Mouse (Mus musculus) thymus, adult 2 months (tissue): ENCODE results near the gene Gm12166. TPM values are rescaled to one million over a fixed set of nuclear protein-coding genes. Genes with fewer than 3 reads are reported as not detected.

ENCODE experiments used
- DNase-seq: peaks from one replicate; pipeline ENCODE4 v3.0.0; 2021
- H3K27ac ChIP-seq: fragments of 200-500 bp; 2 replicates; pipeline ENCODE4 v1.5.1; 2012; ENCODE audit warnings: low read length, control low read depth; ENCODE audit not compliant: control insufficient read depth, insufficient read depth
- H3K27me3 ChIP-seq: fragments of 200-500 bp; 2 replicates; pipeline ENCODE4 v1.6.1; 2012; ENCODE audit warnings: mild to moderate bottlenecking, low read length, moderate library complexity, mixed read lengths; ENCODE audit not compliant: control insufficient read depth, insufficient read depth
- H3K36me3 ChIP-seq: fragments of 200-500 bp; 2 replicates; pipeline ENCODE4 v1.6.1; 2012; ENCODE audit warnings: mild to moderate bottlenecking, low read length, moderate library complexity; ENCODE audit not compliant: control insufficient read depth, insufficient read depth
- H3K4me1 ChIP-seq: fragments of 200-500 bp; replicated peaks from 2 replicates; pipeline ENCODE4 v1.6.1; 2012; ENCODE audit warnings: low read length; ENCODE audit not compliant: control insufficient read depth, insufficient read depth
- H3K4me3 ChIP-seq: fragments of 200-500 bp; 2 replicates; pipeline ENCODE4 v1.5.1; 2012; ENCODE audit warnings: mild to moderate bottlenecking, low read length, control low read depth, moderate library complexity; ENCODE audit not compliant: control insufficient read depth, insufficient read depth
- CTCF ChIP-seq: fragments of 200-500 bp; IDR thresholded peaks from 2 replicates; pipeline ENCODE4 v1.5.1; 2012; ENCODE audit warnings: mild to moderate bottlenecking, control low read depth, low read length, moderate library complexity, borderline replicate concordance; ENCODE audit not compliant: control insufficient read depth, poor library complexity, insufficient read depth; ENCODE audit errors: extremely low read depth
- POLR2A ChIP-seq: fragments of 200-500 bp; IDR thresholded peaks from 2 replicates; pipeline ENCODE4 v1.6.1; 2012; ENCODE audit warnings: mild to moderate bottlenecking, low read length, control low read depth, moderate library complexity; ENCODE audit not compliant: control insufficient read depth, poor library complexity, insufficient read depth; ENCODE audit errors: extremely low read depth
- WGBS: fragments of 180-500 bp; shearing (Covaris S2); methylation state at CpG from one replicate; pipeline ENCODE4 v1.1.7; 2018; 5-methylcytosine and 5-hydroxymethylcytosine counted together
- polyA plus RNA-seq: library from polyadenylated mRNA; depleted of rRNA; stranded (reverse); fragments of >200 nt; gene quantifications from 2 replicates; pipeline ENCODE4 v1.2.3, GENCODE M21; 2012

Gene Gm12166
- polyA plus RNA-seq, 1 experiment = 28.5 TPM

DNA sequence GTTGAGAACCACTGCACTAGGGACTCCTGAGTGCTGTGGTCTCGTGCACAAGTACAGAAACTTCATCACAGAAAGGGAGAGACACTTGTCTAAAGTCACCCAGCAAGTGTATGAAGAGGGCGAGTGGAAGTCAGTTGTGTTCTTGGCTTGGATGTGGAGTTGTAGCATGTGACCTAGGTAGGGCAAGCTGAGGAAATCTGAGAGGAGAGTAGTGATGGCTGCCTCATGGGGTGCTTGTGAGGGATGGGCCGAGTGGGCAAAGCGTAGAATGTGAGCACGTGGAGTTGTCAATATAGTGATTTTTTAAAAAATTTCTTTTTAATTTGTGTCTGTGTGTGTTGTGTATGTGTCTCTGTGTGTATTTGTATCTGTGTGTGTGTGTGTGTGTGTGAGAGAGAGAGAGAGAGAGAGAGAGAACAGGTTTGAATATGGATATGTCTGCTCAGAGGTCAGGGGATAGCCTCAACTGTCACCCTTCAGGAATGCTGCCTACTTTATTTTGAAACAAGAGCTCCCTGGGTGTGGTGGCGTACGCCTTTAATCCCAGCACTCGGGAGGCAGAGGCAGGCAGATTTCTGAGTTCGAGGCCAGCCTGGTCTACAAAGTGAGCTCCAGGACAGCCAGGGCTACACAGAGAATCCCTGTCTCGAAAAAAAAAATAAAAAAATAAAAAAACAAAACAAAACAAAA is 15.4 kb upstream of the Gm12166 start:
- TF ChIP-seq CTCF = no peak
- TF ChIP-seq POLR2A = no peak
- H3K27me3 ChIP-seq = no peaks in the 10 kb centered on the region
- WGBS = 91% methylated on average over 10 of the region's 10 CpGs
- H3K4me1 ChIP-seq = peaks cover 9% of the 10 kb centered on the region
- H3K36me3 ChIP-seq = no peaks in the 10 kb centered on the region
- H3K4me3 ChIP-seq = no peak overlapping the region
- no peak for DNase-seq
- H3K27ac ChIP-seq = no peak overlapping the region

DNA sequence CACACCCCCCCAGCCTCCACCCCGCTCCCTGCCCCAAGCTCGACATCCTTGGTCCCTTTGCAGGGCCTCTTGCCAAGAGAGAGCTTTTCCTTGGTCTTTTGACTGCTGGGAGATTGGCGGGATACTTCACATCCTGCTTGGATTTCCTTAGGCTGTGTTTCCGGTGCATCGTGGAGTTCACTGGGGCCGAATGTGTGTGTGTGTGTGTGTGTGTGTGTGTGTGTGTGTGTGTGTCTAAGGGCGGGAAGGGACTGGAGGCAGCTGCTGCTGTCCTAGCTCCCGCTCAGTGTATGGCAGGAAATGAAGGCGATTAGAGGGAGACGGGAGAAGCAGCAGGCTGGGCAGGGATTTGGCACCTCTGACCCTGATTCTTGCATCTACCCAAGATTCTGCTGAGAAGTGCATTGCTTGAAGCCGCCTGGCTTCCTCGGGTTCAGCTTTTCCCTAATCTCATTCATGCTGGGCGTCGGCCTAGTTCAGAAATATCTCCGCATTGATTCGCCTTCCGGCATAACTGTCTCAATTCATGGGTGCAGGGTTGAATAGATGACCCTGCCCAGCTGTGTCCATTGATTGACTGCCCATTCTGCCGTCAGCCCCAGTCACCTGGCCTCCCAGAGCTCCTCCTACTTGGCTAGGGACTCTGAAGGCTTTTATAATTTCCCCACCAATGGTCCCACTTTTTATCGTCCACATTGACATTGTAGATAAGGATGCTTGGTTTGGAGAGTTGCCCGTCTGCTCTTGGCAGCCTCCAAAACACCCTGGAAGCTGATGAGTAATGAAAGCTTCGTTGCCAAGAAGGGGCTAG is 13.3 kb upstream of the Gm12166 start:
- 79% methylated on average over 21 of the region's 21 CpGs for WGBS
- no peak for TF ChIP-seq CTCF
- TF ChIP-seq POLR2A = no peak
- no peak overlapping the region for H3K27ac ChIP-seq
- H3K4me1 ChIP-seq = peaks cover 3% of the 10 kb centered on the region; the same call in 1 of the 2 replicates
- H3K36me3 ChIP-seq = no peaks in the 10 kb centered on the region
- no peaks in the 10 kb centered on the region for H3K27me3 ChIP-seq
- no peak for DNase-seq
- H3K4me3 ChIP-seq = no peak overlapping the region

DNA sequence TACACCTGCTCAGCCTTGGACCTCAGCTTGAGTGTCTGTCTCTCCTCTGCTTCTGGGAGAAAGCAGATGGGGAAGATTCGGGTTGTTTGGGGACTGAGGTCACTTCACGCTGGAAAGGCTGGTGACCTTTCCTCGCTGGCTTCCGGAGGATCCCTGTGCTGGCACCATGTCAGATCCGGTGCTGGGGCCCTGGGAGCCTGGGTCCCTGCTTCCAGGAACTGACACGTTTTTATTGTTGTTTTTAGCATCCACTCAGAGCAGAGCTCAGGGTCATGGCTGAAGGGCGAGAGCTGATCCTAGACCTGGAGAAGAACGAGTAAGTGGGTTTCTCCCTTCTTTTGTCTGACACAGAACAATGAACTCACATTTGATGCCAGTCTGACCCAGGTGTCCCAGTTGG is 12.6 kb upstream of the Gm12166 start:
- Histone ChIP-seq H3K4me1 (peaks cover 3% of the 10 kb centered on the region; the same call in 1 of the 2 replicates), H3K27ac (no peak overlapping the region), H3K27me3 (no peaks in the 10 kb centered on the region), H3K4me3 (no peak overlapping the region), H3K36me3 (no peaks in the 10 kb centered on the region)
- TF ChIP-seq CTCF = no peak
- TF ChIP-seq POLR2A = no peak
- no peak for DNase-seq
- WGBS = 68% methylated on average over 8 of the region's 8 CpGs

- peaks cover 3% of the 10 kb centered on the region; the same call in 1 of the 2 replicates for H3K4me1 ChIP-seq
- no peak overlapping the region for H3K4me3 ChIP-seq
- H3K27me3 ChIP-seq = no peaks in the 10 kb centered on the region
- no peak overlapping the region for H3K27ac ChIP-seq
- DNase-seq = no peak
- H3K36me3 ChIP-seq = no peaks in the 10 kb centered on the region
- 56% methylated on average over 9 of the region's 9 CpGs for WGBS
- TF ChIP-seq POLR2A = no peak
Observed at GRCm38 (mm10) chr11:46062993-46063731, 11.0 kb upstream of the Gm12166 start.

- Histone ChIP-seq H3K27me3 (no peaks in the 10 kb centered on the region), H3K27ac (no peak overlapping the region), H3K36me3 (no peaks in the 10 kb centered on the region), H3K4me3 (no peak overlapping the region), H3K4me1 (peaks cover 3% of the 10 kb centered on the region; the same call in 1 of the 2 replicates)
- WGBS = 70% methylated on average over 4 of the region's 4 CpGs
- DNase-seq = no peak
- no peak for TF ChIP-seq CTCF
- no peak for TF ChIP-seq POLR2A
Observed at GRCm38 (mm10) chr11:46062569-46062968, 10.4 kb upstream of the Gm12166 start.

DNA sequence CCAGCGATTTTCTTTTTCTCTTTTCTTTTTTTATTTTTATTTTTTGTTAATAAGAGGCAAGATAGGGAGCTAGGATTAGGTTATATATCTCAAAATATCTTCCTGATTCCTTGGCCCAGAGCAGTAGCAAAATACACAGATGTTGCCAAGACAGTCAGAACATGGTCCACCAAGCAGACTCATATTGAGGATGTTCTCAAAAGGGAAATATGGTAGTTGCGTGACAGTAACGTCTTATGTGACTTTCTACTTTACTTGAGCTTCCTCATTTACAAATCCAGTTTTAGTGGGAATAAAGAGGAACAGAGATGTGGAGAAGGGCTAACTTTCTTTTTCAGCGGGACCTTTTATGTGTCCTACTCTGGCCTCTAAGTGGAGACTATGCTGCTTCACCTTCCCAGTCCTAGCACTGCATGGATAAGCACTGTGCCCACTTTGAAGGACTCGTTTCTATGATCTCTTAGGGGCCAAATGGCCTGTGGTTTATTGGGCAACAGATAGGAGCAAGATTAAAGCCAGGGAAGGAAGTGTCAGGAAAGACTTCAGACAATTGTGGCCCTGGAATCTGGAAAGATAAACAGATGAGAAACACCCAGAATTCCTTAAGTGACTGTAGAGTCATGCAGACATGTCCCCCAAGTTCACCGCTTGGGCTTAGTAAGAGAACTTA is 9.8 kb upstream of the Gm12166 start:
- H3K27ac ChIP-seq = no peak overlapping the region
- WGBS = 49% methylated on average over 6 of the region's 6 CpGs
- H3K27me3 ChIP-seq = no peaks in the 10 kb centered on the region; the same call in 1 of the 2 replicates
- no peak overlapping the region for H3K4me3 ChIP-seq
- TF ChIP-seq CTCF = no peak
- no peak for TF ChIP-seq POLR2A
- peaks cover 5% of the 10 kb centered on the region; the same call in 1 of the 2 replicates for H3K4me1 ChIP-seq
- H3K36me3 ChIP-seq = no peaks in the 10 kb centered on the region
- no peak for DNase-seq

- Histone ChIP-seq H3K36me3 (no peaks in the 10 kb centered on the region), H3K27ac (no peak overlapping the region), H3K27me3 (no peaks in the 10 kb centered on the region; the same call in 1 of the 2 replicates), H3K4me3 (no peak overlapping the region), H3K4me1 (peaks cover 5% of the 10 kb centered on the region; the same call in 1 of the 2 replicates)
- WGBS = 71% methylated on average over 5 of the region's 5 CpGs
- TF ChIP-seq CTCF (no peak), POLR2A (no peak)
- DNase-seq = no peak
Observed at GRCm38 (mm10) chr11:46060651-46061020, 8.5 kb upstream of the Gm12166 start.
